Mouse (Mus musculus) CD4-positive helper T cell, adult 2 months (primary cell): ENCODE data around the gene Calhm3.
A peak's percentile ranks its signal among the peaks of the same experiment; 100 is the strongest.

Source experiments
- DNase-seq: peaks from one replicate; pipeline ENCODE4 v3.0.0-alpha.2; 2012; ENCODE audit warnings: low read depth, missing footprints, low spot score

Calhm3 gene

DNA sequence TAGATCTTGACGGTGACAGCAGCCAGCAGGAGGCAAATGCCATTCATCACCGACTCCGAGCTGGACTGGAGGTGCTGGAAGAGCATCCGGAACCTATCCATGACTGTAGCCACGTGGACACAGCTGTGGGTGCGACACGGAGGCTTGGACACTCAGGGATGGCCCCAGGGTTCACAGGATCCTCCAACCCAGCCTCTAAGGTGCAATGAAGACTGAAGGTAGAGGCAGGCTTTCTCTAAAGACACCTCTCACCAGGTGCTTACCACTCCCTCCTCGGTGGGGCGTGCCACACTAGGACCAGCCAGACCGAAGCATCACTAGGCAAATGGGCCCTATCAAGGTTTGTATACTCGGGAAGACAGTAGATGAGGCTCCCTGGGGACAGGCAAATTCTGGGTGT is at the start of gene Calhm3:
Gene Calhm3, minus strand, starts transcription at position 101 of the 400 bp plus-strand sequence.
- DNase-seq: no peak

DNA sequence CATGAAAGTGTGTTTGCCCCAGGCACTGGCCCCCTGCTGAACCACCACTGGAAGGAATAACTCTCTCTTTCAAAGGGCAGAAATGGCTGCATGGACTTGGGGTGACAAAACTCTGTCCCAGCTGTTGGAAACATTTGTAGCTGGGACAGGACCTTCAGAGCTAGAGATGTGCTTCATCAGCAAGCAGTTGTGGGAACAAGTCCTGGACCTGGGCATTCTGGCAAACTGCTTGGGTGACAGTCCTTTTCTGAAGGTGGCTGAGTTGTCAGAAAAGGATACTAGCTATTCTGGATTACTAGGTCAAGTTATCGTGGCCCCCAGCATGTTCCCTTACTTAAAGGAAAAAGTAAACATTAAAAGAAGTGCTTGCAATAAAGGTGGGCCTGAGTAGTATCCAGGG is 48.6 kb upstream of the Calhm3 start:
- no peak for DNase-seq

- no peak for DNase-seq
Observed at GRCm38 (mm10) chr19:47204653-47205052, 47.1 kb upstream of the Calhm3 start.

DNA sequence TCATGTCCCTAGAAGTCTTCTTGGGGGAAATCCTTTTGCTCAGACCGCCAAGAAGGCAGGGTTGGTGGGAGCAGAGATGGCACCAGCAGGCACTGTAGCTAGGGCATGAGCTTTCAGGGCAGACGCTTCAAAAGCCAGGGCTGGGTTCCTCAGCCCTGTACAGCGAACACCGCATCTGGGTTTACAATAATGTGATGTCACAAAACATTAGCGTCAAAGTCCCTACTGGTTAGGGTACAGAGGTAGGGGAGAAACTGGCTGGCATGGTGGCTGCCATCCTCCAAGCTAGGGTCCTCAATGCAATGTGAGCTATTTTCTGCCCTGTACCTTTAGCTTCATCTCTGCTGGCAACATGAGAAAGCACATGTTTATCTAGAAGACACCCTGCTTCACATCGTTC is 45.5 kb upstream of the Calhm3 start:
- no peak for DNase-seq

- DNase-seq: no peak
Observed at GRCm38 (mm10) chr19:47202429-47202828, 44.9 kb upstream of the Calhm3 start.

- no peak for DNase-seq
Observed at GRCm38 (mm10) chr19:47201972-47202371, 44.4 kb upstream of the Calhm3 start.

DNA sequence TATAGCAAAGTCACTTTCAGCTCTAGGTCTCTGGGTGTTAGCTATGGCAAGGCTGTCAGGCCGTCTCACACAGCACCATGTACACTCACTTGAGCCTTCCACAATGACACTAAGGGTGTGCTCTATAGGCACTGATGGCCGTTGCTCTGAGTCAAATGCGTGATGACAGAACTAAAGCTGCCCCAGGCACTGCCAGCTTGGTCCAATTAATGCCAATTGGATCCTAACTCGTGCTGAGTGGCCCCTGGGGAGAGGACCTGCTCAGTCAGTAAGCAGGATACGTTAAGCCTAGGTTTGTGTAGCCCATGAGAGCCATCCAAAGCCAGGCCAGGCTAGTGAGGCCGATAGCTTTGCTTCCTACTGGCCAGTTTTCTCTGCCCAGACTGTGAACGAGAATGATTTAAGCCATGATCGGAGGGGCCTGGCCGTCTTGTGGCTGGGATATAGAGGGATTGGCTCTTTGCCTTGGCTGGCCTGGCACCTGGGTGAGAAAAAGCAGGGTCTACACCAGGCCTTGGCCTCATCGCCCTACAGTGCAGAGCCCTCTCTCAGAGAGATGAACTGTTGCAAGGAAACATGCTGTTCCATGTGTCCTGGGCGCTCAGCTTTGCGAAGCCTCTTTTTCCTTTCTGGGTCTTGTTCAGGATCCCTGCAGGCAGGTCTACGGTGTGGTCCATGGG is 41.2 kb upstream of the Calhm3 start:
- DNase-seq: no peak

- no peak for DNase-seq
Observed at GRCm38 (mm10) chr19:47192158-47192557, 34.6 kb upstream of the Calhm3 start.

GRCm38 (mm10) chr19:47188515-47189128 is 31.1 kb upstream of the Calhm3 start:
- no peak for DNase-seq

GRCm38 (mm10) chr19:47186514-47187275 is 29.1 kb upstream of the Calhm3 start:
- no peak for DNase-seq

- DNase-seq: no peak
Observed at GRCm38 (mm10) chr19:47184736-47185135, 27.2 kb upstream of the Calhm3 start.

GRCm38 (mm10) chr19:47184221-47184620 is 26.7 kb upstream of the Calhm3 start:
- DNase-seq: no peak

DNA sequence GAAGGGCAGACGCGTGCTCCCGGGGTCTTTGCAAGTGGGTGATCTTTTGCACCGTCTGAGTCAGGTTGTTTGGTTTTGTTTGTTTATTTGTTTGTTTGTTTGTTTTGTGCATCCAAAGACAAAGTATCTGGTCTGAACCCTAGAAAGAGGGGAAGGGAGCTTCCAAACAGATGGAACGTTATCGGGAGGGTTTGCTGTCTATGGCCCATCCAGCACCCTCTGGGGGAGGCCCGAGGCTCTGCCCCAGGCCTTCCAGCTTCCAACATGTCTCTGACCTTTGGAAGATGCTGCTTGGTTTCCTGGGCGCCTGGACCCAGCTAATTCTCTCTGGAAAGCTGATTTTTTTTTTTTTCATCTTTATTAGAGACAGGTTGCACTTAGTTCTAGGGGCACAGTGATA is 22.4 kb upstream of the Calhm3 start:
- DNase-seq: no peak

- no peak for DNase-seq
Observed at GRCm38 (mm10) chr19:47179272-47179809, 21.8 kb upstream of the Calhm3 start.

- peak; percentile 27 for DNase-seq
Observed at GRCm38 (mm10) chr19:47178431-47179271, 21.1 kb upstream of the Calhm3 start, which contains the start of gene Neurl1a. Gene Neurl1a (plus strand): TSS chr19:47178820.

GRCm38 (mm10) chr19:47178001-47178400 is 20.4 kb upstream of the Calhm3 start:
- DNase-seq: no peak

DNA sequence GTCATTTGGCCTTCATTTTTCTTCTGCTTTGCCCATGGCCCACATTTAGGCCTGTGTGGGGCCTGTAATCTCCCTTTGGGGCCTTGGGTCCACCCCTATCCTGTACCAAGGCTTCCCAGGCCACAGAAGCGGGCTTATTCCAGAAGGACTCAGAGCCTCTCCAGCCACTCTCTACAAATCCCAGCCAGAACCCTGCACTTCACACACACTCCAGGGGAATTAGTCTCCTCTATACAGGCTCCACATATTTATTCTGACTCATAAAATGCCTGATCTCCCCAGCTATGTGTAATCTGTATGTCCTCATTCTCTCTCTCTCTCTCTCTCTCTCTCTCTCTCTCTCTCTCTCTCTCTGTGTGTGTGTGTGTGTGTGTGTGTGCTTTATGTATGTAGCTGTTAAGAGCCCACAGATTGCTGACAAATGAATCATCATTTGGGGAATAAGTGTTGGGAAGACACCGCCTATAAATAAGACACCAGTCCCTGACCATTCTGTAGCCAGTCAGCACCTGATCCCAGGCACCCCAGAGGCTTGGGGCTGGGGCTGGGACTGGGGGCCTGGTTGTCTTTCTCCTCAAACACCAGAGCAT is 19.4 kb upstream of the Calhm3 start:
- no peak for DNase-seq

GRCm38 (mm10) chr19:47175472-47175871 is 17.9 kb upstream of the Calhm3 start:
- DNase-seq: no peak

DNA sequence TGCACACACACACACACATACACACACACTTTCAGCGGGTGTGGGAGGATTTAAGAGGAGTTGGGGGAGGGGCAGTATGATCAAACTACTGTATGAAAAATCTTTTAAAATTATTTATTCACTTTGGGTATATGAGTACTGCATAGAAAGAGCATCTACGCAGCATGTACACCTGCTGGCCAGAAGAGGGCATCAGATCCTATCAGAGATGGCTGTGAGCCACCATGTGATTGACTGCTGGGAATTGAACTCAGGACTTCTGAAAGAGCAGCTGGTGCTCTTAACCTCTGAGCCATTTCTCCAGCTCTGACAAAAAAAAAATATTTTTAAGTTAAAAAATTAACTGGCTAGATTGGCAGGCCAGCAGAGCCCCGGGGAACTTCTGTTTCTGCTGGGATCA is 17.0 kb upstream of the Calhm3 start:
- DNase-seq: peak; percentile 27

GRCm38 (mm10) chr19:47168793-47169412 is 11.3 kb upstream of the Calhm3 start:
- peak; percentile 79 for DNase-seq

DNA sequence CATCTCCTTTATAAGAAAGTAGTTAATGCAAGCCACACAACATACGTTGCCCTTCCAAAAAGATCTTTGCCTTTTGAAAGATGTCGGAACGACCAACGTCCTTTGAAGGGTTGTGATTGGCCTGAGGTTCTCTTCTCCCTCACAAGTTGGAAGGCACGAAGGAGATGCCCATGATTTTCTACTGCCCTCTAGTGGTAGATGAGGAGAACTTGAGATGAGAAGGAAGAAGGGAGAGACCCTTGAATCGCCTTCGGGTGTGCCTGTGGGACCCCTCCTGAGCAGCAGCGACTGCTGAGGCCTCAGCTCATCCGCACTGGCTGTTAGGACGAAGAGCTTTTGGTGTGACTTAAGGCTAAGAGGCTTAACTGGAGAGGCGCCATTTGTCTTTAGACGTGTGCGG is 10.7 kb upstream of the Calhm3 start:
- DNase-seq: peak; percentile 60
